Mouse (Mus musculus) G1E-ER4 (cell line): ENCODE measurements around the gene Cox4i2. TPM values are rescaled to one million over a fixed set of nuclear protein-coding genes. Genes with fewer than 3 reads are reported as not detected.

Source experiments
- GATA1 ChIP-seq: IDR thresholded peaks from one replicate; pipeline ENCODE4 v1.8.0; 2012; ENCODE audit warnings: low read length, inconsistent platforms
- polyA plus RNA-seq: library from polyadenylated mRNA; stranded (reverse); fragments of >175 nt; gene quantifications from 2 replicates; pipeline ENCODE4 v1.2.3, GENCODE M21; 2012

The Cox4i2 gene
- not detected in 2 replicates for polyA plus RNA-seq

GRCm38 (mm10) chr2:152753944-152754711 lies at the start of gene Cox4i2:
Gene Cox4i2, plus strand, starts transcription at chr2:152754173.
- TF ChIP-seq GATA1, result no peak

- TF ChIP-seq GATA1, result no peak
These were observed 49.7 kb upstream of the Cox4i2 start for GRCm38 (mm10) chr2:152704256-152704605.

GRCm38 (mm10) chr2:152704811-152705370 lies 49.1 kb upstream of the Cox4i2 start:
- no peak for TF ChIP-seq GATA1

- TF ChIP-seq GATA1, result no peak
These were observed 47.9 kb upstream of the Cox4i2 start for GRCm38 (mm10) chr2:152705993-152706571.

GRCm38 (mm10) chr2:152707186-152707585 lies 46.8 kb upstream of the Cox4i2 start:
- TF ChIP-seq GATA1, result no peak

GRCm38 (mm10) chr2:152707627-152708026 lies 46.3 kb upstream of the Cox4i2 start:
- no peak for TF ChIP-seq GATA1

GRCm38 (mm10) chr2:152709066-152709465 lies 44.9 kb upstream of the Cox4i2 start:
- no peak for TF ChIP-seq GATA1

GRCm38 (mm10) chr2:152716241-152716772 lies 37.7 kb upstream of the Cox4i2 start:
- TF ChIP-seq GATA1, result no peak

- TF ChIP-seq GATA1, result no peak
These were observed 36.3 kb upstream of the Cox4i2 start for GRCm38 (mm10) chr2:152717652-152718051.

GRCm38 (mm10) chr2:152718076-152718475 lies 35.9 kb upstream of the Cox4i2 start:
- TF ChIP-seq GATA1, result no peak

GRCm38 (mm10) chr2:152723651-152724331 lies 30.2 kb upstream of the Cox4i2 start:
- TF ChIP-seq GATA1, result no peak

GRCm38 (mm10) chr2:152724332-152724723 lies 29.6 kb upstream of the Cox4i2 start:
- no peak for TF ChIP-seq GATA1

GRCm38 (mm10) chr2:152725178-152725750 lies 28.7 kb upstream of the Cox4i2 start:
- no peak for TF ChIP-seq GATA1

- TF ChIP-seq GATA1, result no peak
These were observed 27.8 kb upstream of the Cox4i2 start for GRCm38 (mm10) chr2:152726213-152726612.

- TF ChIP-seq GATA1, result no peak
These were observed 27.1 kb upstream of the Cox4i2 start for GRCm38 (mm10) chr2:152726751-152727335.
